Mouse (Mus musculus) forebrain, embryonic 10.5 days (tissue): ENCODE measurements around the gene Panx3. TPM values are rescaled to one million over a fixed set of nuclear protein-coding genes. Genes with fewer than 3 reads are reported as not detected.

Experiments
- DNase-seq: peaks from one replicate; pipeline ENCODE4 v3.0.0-alpha.2; 2017; ENCODE audit warnings: low spot score; ENCODE audit errors: extremely low spot score
- H3K27ac ChIP-seq: fragments of 300-500 bp; sonication (generic); 2 replicates; pipeline ENCODE4 v1.5.1; 2016; ENCODE audit warnings: mild to moderate bottlenecking
- H3K27me3 ChIP-seq: fragments of 300-500 bp; sonication (generic); 2 replicates; pipeline ENCODE4 v1.6.1; 2016; ENCODE audit warnings: mild to moderate bottlenecking; ENCODE audit not compliant: poor library complexity, severe bottlenecking
- H3K36me3 ChIP-seq: fragments of 300-500 bp; sonication (generic); replicated peaks from 2 replicates; pipeline ENCODE4 v1.6.1; 2016; ENCODE audit warnings: mild to moderate bottlenecking, moderate library complexity
- H3K4me1 ChIP-seq: fragments of 300-500 bp; sonication (generic); 2 replicates; pipeline ENCODE4 v1.6.1; 2016
- H3K4me3 ChIP-seq: fragments of 300-500 bp; sonication (generic); 2 replicates; pipeline ENCODE4 v1.5.1; 2016; ENCODE audit warnings: mild to moderate bottlenecking, moderate library complexity
- H3K9me3 ChIP-seq: fragments of 300-500 bp; sonication (generic); 2 replicates; pipeline ENCODE4 v1.6.1; 2016; ENCODE audit warnings: mild to moderate bottlenecking, moderate library complexity
- WGBS: fragments of 180-500 bp; shearing (Covaris S2); methylation state at CpG from one replicate; pipeline ENCODE4 v1.1.7; 2016; 5-methylcytosine and 5-hydroxymethylcytosine counted together
- polyA plus RNA-seq: library from polyadenylated mRNA; unstranded; fragments of >200 nt; fragmentation: Nextera tagmentation; extraction: Ambion mirVana; gene quantifications from 2 replicates; pipeline ENCODE4 v1.2.1, GENCODE M21; 2016

Panx3 gene
- polyA plus RNA-seq, 1 experiment from 2014 or later, result not detected

- Histone ChIP-seq H3K27me3 (no peaks in the 10 kb centered on the region), H3K9me3 (no peaks in the 10 kb centered on the region), H3K4me1 (peaks cover 19% of the 10 kb centered on the region), H3K27ac (peak within 1 kb of the TSS; percentile 92), H3K36me3 (peaks cover 26% of the 10 kb centered on the region), H3K4me3 (peak within 1 kb of the TSS; percentile 77)
- peak; percentile 89 for DNase-seq
- WGBS, result under 1% methylated on average over 36 of the region's 36 CpGs
Observed at GRCm38 (mm10) chr9:37656931-37657481, 12.0 kb downstream of the Panx3 start, which contains the start of gene Tbrg1. Gene Tbrg1, minus strand, starts transcription at chr9:37657312.

GRCm38 (mm10) chr9:37656439-37656881, 12.6 kb downstream of the Panx3 start:
- Histone ChIP-seq H3K4me1 (peaks cover 19% of the 10 kb centered on the region), H3K9me3 (no peaks in the 10 kb centered on the region), H3K4me3 (peak overlapping the region; percentile 77), H3K36me3 (peaks cover 31% of the 10 kb centered on the region), H3K27ac (peak overlapping the region; percentile 92), H3K27me3 (no peaks in the 10 kb centered on the region)
- WGBS, result 3% methylated on average over 10 of the region's 10 CpGs
- no peak for DNase-seq

- Histone ChIP-seq H3K4me1 (peaks cover 19% of the 10 kb centered on the region), H3K27ac (no peak overlapping the region), H3K27me3 (no peaks in the 10 kb centered on the region), H3K9me3 (no peaks in the 10 kb centered on the region), H3K36me3 (peaks cover 36% of the 10 kb centered on the region), H3K4me3 (peak overlapping the region; percentile 77)
- no peak for DNase-seq
- WGBS, result 74% methylated on average over 8 of the region's 8 CpGs
Observed at GRCm38 (mm10) chr9:37655961-37656360, 13.1 kb downstream of the Panx3 start.

GRCm38 (mm10) chr9:37653836-37654235, 15.2 kb downstream of the Panx3 start:
- Histone ChIP-seq H3K27me3 (no peaks in the 10 kb centered on the region), H3K9me3 (no peaks in the 10 kb centered on the region), H3K36me3 (peaks cover 57% of the 10 kb centered on the region), H3K27ac (no peak overlapping the region), H3K4me3 (no peak overlapping the region), H3K4me1 (peaks cover 19% of the 10 kb centered on the region)
- no peak for DNase-seq
- WGBS, result 90% methylated on average over 5 of the region's 5 CpGs

- Histone ChIP-seq H3K36me3 (peaks cover 77% of the 10 kb centered on the region), H3K27me3 (no peaks in the 10 kb centered on the region)
- 92% methylated on average over 5 of the region's 5 CpGs for WGBS
Observed at GRCm38 (mm10) chr9:37650639-37651038, 18.4 kb downstream of the Panx3 start.

GRCm38 (mm10) chr9:37646246-37646645, 22.8 kb downstream of the Panx3 start:
- no peak for DNase-seq
- Histone ChIP-seq H3K4me1 (no peaks in the 10 kb centered on the region), H3K36me3 (peaks cover 44% of the 10 kb centered on the region), H3K4me3 (no peak overlapping the region), H3K9me3 (no peaks in the 10 kb centered on the region), H3K27me3 (no peaks in the 10 kb centered on the region), H3K27ac (no peak overlapping the region)
- 85% methylated on average over 3 of the region's 3 CpGs for WGBS

More at GRCm38 (mm10) chr9:37650639-37651038, 18.4 kb downstream of the Panx3 start:
- no peak for DNase-seq
- Histone ChIP-seq H3K4me1 (peaks cover 5% of the 10 kb centered on the region), H3K9me3 (no peaks in the 10 kb centered on the region), H3K27ac (no peak overlapping the region), H3K4me3 (no peak overlapping the region)

- H3K36me3 ChIP-seq, result no peaks in the 10 kb centered on the region
- no peaks in the 10 kb centered on the region for H3K27me3 ChIP-seq
- no peaks in the 10 kb centered on the region for H3K9me3 ChIP-seq
- WGBS, result 87% methylated on average over 3 of the region's 3 CpGs
- no peak for DNase-seq
- no peaks in the 10 kb centered on the region for H3K4me1 ChIP-seq
- no peak overlapping the region for H3K27ac ChIP-seq
- no peak overlapping the region for H3K4me3 ChIP-seq
Observed at GRCm38 (mm10) chr9:37638721-37639120, 30.3 kb downstream of the Panx3 start.

- H3K4me3 ChIP-seq, result no peak overlapping the region
- DNase-seq, result no peak
- WGBS, result 78% methylated on average over 6 of the region's 6 CpGs
- no peaks in the 10 kb centered on the region for H3K4me1 ChIP-seq
- H3K27me3 ChIP-seq, result no peaks in the 10 kb centered on the region
- no peak overlapping the region for H3K27ac ChIP-seq
- H3K9me3 ChIP-seq, result no peaks in the 10 kb centered on the region
- no peaks in the 10 kb centered on the region for H3K36me3 ChIP-seq
Observed at GRCm38 (mm10) chr9:37636800-37637542, 32.1 kb downstream of the Panx3 start.

GRCm38 (mm10) chr9:37636335-37636734, 32.7 kb downstream of the Panx3 start:
- Histone ChIP-seq H3K36me3 (no peaks in the 10 kb centered on the region), H3K27ac (no peak overlapping the region), H3K27me3 (no peaks in the 10 kb centered on the region), H3K9me3 (no peaks in the 10 kb centered on the region), H3K4me1 (no peaks in the 10 kb centered on the region), H3K4me3 (no peak overlapping the region)
- peak; percentile 42 for DNase-seq
- 23% methylated on average over 7 of the region's 7 CpGs for WGBS

- 95% methylated on average over 3 of the region's 3 CpGs for WGBS
- DNase-seq, result no peak
- Histone ChIP-seq H3K4me1 (no peaks in the 10 kb centered on the region), H3K27me3 (no peaks in the 10 kb centered on the region), H3K36me3 (no peaks in the 10 kb centered on the region), H3K9me3 (no peaks in the 10 kb centered on the region), H3K4me3 (no peak overlapping the region), H3K27ac (no peak overlapping the region)
Observed at GRCm38 (mm10) chr9:37634269-37634668, 34.8 kb downstream of the Panx3 start.

- H3K36me3 ChIP-seq, result no peaks in the 10 kb centered on the region
- 87% methylated on average over 2 of the region's 2 CpGs for WGBS
- H3K9me3 ChIP-seq, result no peaks in the 10 kb centered on the region
- no peak overlapping the region for H3K4me3 ChIP-seq
- no peak for DNase-seq
- no peaks in the 10 kb centered on the region for H3K27me3 ChIP-seq
- no peak overlapping the region for H3K27ac ChIP-seq
- peaks cover 3% of the 10 kb centered on the region; the same call in 1 of the 2 replicates for H3K4me1 ChIP-seq
Observed at GRCm38 (mm10) chr9:37632305-37632704, 36.7 kb downstream of the Panx3 start.

- no peak overlapping the region for H3K27ac ChIP-seq
- H3K4me3 ChIP-seq, result no peak overlapping the region
- no peaks in the 10 kb centered on the region for H3K9me3 ChIP-seq
- H3K4me1 ChIP-seq, result peaks cover 19% of the 10 kb centered on the region
- no peaks in the 10 kb centered on the region for H3K27me3 ChIP-seq
- no peak for DNase-seq
- WGBS, result 91% methylated on average over 2 of the region's 2 CpGs
- H3K36me3 ChIP-seq, result no peaks in the 10 kb centered on the region
Observed at GRCm38 (mm10) chr9:37629941-37630340, 39.1 kb downstream of the Panx3 start.

- Histone ChIP-seq H3K9me3 (no peaks in the 10 kb centered on the region), H3K4me3 (no peak overlapping the region), H3K27me3 (no peaks in the 10 kb centered on the region), H3K36me3 (no peaks in the 10 kb centered on the region), H3K4me1 (peaks cover 20% of the 10 kb centered on the region), H3K27ac (no peak overlapping the region)
- 45% methylated on average over 4 of the region's 4 CpGs for WGBS
- DNase-seq, result no peak
Observed at GRCm38 (mm10) chr9:37628581-37628980, 40.5 kb downstream of the Panx3 start.
